Mouse (Mus musculus) embryonic fibroblast, embryonic 13.5 days (primary cell): ENCODE data around the gene Il4i1.

Source experiments
- CTCF ChIP-seq: IDR thresholded peaks from 2 replicates; pipeline ENCODE4 v1.5.1; 2011; ENCODE audit warnings: mild to moderate bottlenecking, control low read depth, low read length, moderate library complexity, borderline replicate concordance; ENCODE audit not compliant: insufficient read depth
- POLR2A ChIP-seq: IDR thresholded peaks from 2 replicates; pipeline ENCODE4 v1.6.1; 2011; ENCODE audit warnings: low read depth, mild to moderate bottlenecking, control low read depth, low read length, moderate library complexity

DNA sequence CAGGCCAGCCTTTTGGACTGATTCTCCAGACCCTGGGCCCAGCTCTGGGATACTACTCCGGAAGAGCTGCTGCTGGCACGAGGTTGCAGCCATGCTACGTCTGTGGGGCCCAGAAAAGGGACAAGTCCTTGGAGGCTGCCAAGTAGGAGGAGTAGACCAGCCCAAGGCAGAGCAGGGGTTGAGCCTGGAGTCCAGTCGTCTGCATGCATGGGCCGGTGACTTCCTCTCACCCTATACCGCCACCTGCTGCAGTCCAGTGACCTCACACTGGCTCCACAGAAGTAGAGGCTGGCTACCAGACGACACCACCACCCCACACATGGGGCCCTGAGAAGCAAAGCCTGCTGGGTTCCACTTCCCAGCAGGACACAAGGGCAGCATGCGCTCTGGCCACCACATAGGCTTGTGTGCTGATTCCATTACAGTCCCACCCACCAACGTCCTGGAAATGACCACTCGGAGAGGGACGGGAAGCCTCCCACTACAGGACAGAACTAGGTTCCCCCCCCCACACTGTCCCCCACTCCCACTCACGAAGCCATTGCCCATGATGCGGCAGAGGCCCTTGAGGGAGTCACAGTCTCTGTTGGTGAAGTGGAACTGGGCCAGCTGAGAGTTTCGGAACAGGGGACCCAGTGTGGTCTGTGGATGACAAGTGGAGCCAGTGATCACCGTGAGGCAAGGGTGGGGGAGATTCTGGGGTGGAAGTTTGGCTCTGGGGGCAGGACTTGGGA is 50.3 kb downstream of the Il4i1 start:
- TF ChIP-seq CTCF, result no peak
- no peak for TF ChIP-seq POLR2A
